Mouse (Mus musculus): ENCODE measurements around the gene Pkn1. TPM values are rescaled to one million over a fixed set of nuclear protein-coding genes. Genes with fewer than 3 reads are reported as not detected.
A peak's percentile ranks its signal among the peaks of the same experiment; 100 is the strongest.

Gene Pkn1
- total RNA-seq, 2 experiments from 2014 or later, result 52.9 to 65.1 TPM

DNA sequence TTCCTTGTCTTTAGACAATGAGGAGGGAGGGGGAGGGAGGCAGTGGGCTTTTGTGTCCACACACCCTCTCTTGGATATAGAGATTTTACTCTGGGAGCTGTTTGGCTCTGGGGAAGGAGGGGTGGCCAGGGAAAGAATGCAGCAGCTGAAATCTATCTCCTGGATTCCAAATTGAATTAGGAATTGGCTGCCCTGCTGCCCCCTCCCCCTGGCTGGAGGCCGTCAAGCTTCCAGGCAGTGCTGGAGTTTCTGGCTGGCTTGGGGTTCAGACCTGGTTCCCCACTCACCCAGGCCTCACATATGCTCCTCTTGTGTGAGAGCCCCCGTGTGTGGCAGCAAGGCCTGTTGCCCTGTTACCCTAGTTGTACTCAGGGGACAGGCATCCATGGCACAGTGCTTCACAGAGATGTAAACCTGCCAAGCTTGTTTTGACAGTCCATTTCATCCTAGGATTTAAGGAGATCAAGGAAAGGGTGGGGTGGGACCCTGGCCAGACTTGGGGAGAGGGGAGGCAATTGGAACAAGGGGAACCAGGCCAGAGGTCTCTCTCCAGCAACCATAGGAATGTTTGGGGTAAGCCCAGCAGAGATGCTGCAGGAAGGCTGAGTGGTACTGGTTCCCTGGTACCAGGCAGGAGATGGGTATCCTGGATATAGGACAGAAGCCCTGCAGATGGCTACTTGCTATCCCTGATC lies 33.9 kb downstream of the Pkn1 start:
- intact Hi-C loops (cut with DNase I), result loop anchor here (5.0 kb wide), 3 partner anchors 32 to 232 kb away; partner anchors contain the start of genes Ddx39 and Pkn1
- no peak for DNase-seq (ENCODE audit: low spot score in 2 of 2)

DNA sequence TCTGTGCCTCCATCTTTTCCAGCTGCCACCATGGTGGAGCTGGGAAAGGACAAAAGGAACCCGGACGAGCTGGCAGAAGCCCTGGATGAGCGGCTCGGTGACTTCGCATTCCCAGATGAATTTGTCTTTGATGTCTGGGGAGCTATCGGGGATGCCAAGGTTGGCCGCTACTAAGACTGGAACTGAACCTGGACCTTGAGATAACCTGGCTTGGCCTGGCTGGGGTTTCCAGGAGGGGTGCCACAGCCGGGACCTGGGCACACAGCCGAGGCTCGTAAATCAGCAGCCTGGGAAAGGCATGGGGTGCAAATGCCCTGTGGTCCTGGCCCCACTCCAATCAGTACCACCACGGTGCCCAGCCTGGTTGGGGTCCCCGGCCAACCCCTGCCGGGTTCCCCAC lies 34.9 kb downstream of the Pkn1 start:
- intact Hi-C loops (cut with DNase I), result loop anchor here (5.0 kb wide), 2 partner anchors 33 to 233 kb away; partner anchors contain the start of gene Pkn1
- DNase-seq (ENCODE audit: low spot score in 2 of 2), result no peak

DNA sequence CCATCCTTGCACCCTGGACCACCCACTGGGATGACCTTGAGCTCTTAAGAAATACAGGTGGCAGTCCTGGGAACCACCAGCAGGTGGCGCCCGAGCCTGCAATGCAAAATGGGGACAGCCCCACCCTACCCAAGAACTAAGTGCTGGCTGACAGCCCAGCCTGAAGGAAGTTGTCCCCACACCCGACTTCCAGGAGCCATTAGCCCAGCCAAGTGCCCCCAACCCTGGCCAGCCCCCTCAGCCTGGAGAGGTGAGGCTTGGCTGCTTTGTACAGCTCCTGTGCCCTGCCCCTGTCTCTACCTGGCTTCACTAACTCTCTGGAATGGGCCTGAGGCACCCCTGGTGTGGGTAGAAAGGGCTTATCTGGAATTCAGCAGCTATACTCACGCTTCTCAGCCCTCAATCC lies 36.6 kb downstream of the Pkn1 start:
- intact Hi-C loops (cut with DNase I), result loop anchor here (5.0 kb wide), 2 partner anchors 35 to 235 kb away; partner anchors contain the start of gene Pkn1
- peak; percentile 84 to 85 for DNase-seq (ENCODE audit: low spot score in 2 of 2)

DNA sequence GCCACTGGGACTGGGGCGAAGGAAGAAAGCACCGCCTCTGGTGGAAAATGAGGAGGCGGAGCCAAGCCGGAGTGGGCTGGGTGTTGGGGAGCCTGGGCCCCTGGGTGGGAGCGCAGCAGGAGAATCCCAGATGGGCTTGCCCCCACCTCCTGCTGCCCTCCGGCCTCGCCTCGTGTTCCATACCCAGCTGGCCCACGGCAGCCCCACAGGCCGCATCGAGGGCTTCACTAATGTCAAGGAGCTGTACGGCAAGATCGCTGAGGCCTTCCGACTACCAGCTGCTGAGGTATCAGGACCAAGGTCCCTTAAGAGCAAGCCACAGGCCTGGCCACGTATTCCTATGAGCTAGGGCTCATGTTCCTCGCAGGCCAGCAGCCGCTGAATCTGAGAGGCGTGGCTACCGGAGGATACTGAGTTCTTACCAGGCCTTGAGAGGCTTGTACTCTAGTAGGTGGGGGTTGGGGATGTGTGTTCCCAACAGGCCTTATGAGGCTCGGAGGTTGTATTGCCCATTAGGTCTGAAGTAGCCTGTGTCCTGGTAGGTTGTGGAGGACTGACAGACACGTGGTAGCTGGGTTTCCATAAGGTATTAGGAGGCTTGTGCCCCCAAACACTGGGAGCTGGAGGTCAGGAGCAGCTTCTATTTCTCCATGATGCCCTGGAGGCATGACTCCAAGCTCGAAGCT lies 37.8 kb downstream of the Pkn1 start:
- intact Hi-C loops (cut with DNase I), result loop anchor here (5.0 kb wide), 2 partner anchors 36 to 236 kb away; partner anchors contain the start of gene Pkn1
- peak in 1 of 2 experiments; percentile 30 for DNase-seq (ENCODE audit: low spot score in 2 of 2)

DNA sequence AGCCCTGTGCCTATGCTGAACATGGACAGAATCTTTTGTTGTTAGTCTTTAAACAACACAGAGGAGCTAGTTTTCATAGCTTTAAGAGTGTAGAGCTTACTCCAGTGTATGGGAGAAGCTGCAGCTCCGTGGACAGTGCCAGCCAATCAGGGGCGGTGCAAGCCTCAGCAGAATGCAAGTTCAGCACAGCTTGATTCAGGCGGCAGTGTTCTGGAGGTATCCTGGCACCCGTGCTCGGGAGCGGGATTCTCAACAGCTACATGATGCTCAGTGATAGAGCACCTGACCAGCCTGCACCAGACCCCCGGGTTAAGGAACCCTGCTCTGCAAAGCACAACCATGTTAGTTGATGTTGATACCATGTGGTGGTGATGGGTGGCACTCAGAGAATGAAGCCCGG lies 38.4 kb downstream of the Pkn1 start:
- peak in 1 of 2 experiments; percentile 52 for DNase-seq (ENCODE audit: low spot score in 2 of 2)
- intact Hi-C loops (cut with DNase I), result loop anchor here (5.0 kb wide), 2 partner anchors 37 to 237 kb away; partner anchors contain the start of gene Pkn1

DNA sequence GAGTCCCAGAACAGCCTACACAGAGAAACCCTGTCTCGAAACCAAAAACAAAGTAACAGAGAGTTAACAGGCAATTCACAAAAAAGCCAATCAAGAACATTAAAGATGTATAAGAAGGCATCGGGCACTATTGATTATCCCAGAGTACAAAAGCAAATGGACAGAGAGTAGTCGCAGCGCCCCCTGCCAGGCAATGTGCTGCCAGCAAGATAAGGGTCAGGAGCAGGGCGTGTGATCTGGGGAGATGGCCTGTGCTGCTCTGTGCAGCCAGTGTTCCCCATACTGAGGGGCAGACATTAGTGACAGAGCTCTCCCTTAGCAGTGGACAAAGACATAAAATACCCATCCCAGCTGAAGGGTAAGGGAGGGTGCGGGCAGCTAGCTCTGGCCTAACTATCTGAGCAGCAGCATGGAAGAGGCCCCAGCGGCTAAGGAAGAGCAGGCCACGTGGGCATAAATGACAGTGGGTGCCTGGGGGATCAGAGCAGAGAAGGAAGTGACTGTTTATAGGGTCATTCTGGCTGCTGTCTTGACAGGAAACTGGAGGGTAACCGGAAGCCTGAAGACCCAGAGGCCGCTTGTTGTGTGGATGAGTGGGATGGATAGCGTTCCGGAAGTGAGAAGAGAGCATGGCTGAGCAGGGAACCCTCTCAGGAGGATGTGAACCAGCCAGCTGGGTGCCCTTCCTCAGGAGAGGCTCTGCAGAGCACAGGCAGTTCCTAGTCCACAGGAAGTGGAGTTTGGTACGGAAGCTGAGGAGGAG lies 42.3 kb downstream of the Pkn1 start:
- DNase-seq (ENCODE audit: low spot score in 2 of 2), result no peak
- intact Hi-C loops (cut with DNase I), result no loop called here

DNA sequence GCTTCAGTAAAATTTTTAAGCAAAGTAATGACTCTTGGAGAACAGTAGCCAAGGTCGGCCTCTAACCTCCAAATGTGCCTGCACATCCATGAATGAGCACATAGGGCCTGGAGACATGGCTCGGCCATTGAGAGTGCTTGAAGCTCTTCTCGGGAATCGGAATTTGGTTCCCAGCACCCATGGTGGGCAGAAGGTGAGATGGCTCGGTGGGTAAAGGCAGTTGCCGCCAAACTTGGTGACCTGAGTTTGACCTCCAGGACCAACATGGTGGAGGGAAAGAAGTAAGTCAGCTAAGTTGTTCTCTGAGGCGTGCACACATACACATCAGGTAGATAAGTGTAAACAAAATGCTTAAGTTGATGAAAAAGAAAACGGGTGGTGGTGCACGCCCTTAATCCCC lies 42.9 kb downstream of the Pkn1 start:
- intact Hi-C loops (cut with DNase I), result no loop called here
- DNase-seq (ENCODE audit: low spot score in 2 of 2), result no peak

DNA sequence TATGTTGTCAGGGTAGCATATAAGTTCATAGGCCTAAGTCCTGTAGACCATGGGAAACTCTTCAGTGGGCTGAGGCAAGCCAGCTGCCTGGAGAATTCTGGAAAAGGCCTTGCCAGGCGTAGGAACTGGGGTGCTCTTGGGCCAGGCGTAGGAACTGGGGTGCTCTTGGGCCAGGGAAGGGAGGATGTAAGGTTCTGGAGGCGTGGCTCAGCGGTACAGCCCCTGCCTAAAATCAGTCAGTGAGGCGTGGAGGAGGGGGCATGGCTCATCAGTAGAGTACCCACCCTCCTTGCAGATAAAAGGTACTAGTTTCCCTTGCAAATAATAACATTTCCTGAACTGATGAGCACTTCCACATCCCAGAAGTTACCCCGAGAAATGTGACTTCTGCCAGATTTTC lies 44.3 kb downstream of the Pkn1 start:
- DNase-seq (ENCODE audit: low spot score in 2 of 2), result no peak
- intact Hi-C loops (cut with DNase I), result no loop called here

DNA sequence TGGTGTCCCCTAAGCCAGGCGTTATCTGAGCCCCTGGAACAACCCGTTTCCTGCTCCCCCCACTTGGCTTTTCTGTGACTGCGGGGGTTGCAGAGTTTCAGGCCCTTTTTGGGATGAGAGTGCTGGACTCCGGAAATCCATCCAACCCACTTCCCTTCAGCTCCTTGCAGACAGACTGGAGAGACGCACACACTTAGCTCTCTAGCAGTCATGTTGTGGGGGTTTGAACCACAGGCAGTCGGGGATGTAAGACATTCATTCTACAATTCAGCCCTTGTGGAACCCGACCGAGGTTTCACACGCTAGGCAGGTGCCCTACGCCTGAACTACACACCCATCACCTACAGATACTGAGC lies 45.3 kb downstream of the Pkn1 start:
- DNase-seq (ENCODE audit: low spot score in 2 of 2), result peak in 1 of 2 experiments; percentile 45
- intact Hi-C loops (cut with DNase I), result loop anchor here (2.0 kb wide), 1 partner anchor 45 kb away; the partner anchor contains the start of gene Dnajb1

DNA sequence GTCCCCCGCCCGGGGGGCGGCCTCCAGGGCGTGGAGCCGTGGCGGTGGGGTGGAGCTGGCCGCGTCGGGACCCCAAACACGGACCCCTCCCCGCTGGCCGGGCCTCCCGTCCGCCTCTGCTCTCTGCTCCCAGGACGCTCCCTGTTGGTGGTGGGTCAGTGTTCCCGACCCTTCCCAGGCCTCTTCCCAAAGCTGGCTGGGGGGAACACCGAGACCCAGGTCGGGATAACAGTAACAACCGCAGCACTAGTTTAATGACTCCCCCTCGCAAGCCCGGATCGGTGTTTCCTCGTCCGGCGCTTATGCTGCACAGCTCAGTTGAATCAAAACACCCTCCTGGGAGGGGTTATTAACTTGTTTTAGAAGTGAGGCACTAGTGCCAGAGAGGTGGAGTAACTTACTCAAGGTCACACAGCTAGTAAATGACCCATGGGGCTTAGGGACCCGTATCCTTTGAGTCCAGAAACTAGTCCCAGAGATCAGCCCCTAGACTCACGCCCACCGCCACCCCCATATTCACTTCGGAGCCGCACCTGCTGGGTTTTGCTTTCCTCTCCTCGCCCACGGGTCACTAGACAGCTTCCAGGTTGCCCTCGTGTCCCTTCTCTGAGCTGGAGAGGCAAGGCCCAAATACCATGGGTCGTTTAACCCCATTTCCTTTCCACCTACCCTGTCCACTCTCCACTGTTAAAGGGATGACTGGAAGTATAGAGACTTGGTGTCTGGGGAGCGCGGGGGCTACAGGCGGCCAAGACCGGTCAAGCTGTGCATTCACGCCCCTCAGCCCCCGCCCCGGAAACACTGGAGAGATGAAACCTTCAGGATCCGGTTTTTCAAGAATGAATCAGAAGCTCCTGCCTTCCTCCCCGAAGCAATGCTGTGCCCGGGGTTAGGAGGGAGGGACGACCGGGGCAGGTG lies 46.0 kb downstream of the Pkn1 start:
- peak in 1 of 2 experiments; percentile 45 for DNase-seq (ENCODE audit: low spot score in 2 of 2)
- intact Hi-C loops (cut with DNase I), result loop anchor here (2.0 kb wide), 1 partner anchor 44 kb away; the partner anchor contains the start of gene Dnajb1

DNA sequence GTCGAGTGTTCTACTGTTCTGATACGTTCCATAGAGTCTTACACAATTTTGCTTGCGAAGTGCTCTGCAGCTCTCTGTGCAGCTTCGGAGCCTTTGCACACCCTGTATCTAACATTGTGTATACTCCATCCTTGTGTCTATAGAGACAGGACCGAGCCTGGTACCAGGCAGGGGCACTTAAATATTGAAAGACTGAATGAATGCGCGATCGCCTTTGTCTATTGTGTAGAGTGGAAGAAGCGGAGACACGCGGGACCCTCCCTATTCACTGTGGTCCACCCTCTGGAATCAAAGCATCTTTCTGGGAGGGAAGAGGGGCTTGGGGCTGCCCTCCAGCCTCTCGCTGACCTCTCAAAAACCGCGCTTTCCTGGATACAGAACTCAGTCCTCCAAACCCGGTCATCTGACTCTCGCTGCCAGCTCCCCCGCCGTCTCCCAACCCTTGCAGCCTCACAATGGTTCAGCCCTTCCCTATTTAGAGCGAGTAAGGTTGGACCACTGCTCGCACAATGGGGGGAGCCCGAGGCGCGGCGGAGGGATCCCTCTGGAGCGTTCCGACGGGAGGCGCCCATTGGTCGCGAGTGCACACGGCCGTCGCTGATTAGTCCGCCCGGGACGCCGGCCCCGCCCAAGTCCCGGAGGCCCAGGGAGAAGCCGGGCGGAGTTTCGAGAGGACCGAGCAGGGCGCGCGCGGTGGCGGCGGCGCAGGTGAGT lies 46.8 kb downstream of the Pkn1 start, which contains the start of gene Gipc1:
Gene Gipc1 (plus strand): TSS at position 648 of the 714 bp plus-strand sequence.
- intact Hi-C loops (cut with DNase I), result loop anchor here (2.0 kb wide), 1 partner anchor 43 kb away; the partner anchor contains the start of gene Dnajb1
- DNase-seq (ENCODE audit: low spot score in 2 of 2), result peak; percentile 95 to 96

DNA sequence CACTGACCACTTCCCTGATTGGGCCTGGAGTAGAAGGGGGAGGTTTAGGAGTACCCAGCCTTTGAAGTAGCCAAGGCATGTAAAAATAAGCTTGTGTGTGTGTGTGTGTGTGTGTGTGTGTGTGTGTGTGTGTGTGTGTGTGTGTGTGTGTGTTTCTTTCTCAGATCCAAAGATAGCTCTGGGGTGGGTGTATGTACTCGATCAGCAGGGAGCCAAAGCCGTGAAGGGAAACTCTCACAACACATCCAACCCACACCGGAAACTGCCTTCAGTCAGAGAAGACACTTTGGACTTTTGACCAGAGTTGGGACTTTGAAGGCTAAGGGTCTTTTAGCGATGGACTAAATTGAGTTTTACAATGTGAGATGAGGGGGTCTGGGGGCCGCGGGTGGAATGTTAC lies 49.3 kb downstream of the Pkn1 start:
- intact Hi-C loops (cut with DNase I), result no loop called here

DNA sequence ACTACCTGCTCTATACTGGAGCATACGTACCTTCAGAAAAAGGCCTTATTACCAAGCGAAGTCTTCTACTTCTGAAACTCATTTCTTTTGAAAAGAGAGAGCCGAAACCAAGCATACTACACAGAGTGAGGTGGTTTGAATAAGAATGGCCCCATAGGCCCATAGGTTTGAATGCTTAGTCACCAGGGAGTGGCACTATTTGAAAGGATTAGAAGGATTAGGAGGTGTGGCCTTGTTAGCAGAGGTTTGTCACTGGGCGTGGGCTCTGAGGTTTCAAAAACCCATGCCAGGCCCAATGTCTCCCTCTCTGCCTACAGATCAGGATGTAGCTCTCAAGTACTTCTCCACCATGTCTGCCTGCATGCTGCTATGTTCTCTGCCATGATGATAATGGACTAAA lies 50.9 kb downstream of the Pkn1 start:
- DNase-seq (ENCODE audit: low spot score in 2 of 2), result no peak
- intact Hi-C loops (cut with DNase I), result no loop called here

More for the DNA sequence above, 49.3 kb downstream of the Pkn1 start:
- DNase-seq (ENCODE audit: low spot score in 2 of 2), result no peak

DNA sequence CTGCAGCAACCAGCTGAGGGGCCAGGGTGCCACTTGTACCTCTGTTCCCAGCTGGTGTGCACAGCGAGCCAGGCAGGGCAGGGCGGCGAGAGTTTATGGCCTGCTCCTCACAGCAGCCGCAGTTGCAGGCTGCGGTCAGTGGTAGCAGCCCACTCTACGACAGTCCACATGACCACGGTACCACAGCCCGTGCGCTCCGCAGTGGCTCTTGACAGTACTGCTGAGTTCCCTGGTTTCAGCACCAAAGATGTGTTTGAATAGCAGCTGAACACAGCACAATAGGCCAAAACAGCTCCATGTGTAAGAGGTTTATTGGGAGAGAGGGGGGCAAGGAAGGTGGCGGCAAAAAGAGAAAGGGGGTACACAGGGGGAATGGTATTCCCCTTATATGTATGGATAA lies 51.5 kb downstream of the Pkn1 start:
- intact Hi-C loops (cut with DNase I), result no loop called here
- DNase-seq (ENCODE audit: low spot score in 2 of 2), result no peak

DNA sequence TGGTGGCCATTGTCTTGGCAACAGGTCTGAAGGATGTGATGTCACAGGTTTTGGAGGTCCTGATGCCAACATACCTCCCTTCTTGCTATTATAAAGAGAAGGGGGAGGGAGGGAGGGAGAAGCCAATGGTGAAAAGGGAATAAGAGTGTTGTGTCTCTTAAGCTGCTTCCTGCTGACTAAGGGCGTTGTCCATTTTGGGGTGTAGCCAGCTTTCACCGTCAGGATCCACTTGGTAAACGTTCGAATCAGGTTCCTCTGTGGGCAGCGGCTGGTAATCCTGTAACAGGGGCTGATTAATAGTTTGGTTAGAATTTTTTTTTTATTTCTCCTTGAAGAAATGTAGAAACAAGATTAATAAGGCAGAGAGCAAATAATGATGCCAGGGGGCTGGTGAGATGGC lies 59.3 kb downstream of the Pkn1 start:
- no peak for DNase-seq (ENCODE audit: low spot score in 2 of 2)
- intact Hi-C loops (cut with DNase I), result no loop called here

DNA sequence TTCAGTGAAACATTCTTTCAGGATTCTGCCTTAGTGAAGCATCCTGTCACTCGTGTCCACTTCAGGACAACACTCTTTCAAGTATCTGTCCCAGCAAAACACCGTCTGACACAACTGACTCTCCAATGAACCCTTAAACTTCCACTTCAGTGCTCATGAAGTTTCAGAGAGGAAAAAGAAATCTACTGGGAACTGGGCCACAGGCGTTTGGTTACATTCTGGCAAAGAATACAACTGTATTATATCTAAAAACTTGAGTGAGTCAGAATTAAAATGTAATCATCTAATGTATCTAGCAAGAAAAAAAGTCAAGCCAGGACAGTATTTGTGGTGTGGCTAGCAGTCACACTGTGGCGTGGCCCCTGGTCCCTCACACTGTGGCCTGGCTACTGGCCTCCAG lies 60.1 kb downstream of the Pkn1 start:
- DNase-seq (ENCODE audit: low spot score in 2 of 2), result no peak
- intact Hi-C loops (cut with DNase I), result no loop called here

DNA sequence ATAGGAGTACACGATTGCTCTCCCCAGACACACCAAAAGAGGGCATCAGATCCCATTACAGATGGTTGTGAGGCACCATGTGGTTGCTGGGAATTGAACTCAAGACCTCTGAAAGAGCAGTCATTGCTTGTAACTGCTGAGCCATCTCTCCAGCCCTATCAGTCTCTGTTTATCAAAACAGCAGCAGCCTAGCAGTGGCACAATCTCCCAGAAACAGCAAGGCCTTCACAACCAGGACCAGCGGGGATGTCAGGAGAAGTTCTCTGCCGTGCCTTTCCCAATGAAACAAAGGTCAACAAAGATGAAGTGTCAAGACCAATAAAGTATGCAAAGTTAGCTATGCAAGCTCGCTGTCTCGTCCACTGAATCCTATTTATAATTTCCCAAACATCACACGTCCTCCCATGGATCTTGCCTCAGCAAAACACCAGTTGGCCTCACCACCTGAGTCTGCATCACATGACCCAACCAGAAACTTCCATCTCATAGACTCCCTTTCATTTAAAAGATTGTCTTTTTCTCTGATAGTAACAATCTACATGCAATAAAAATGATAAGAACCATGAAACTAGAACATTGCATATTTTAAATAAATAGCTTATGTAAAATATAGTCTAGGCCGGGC lies 66.8 kb downstream of the Pkn1 start:
- intact Hi-C loops (cut with DNase I), result no loop called here
- DNase-seq (ENCODE audit: low spot score in 2 of 2), result no peak
